Mouse (Mus musculus): ENCODE results near the gene Golga4.

The Golga4 gene

DNA sequence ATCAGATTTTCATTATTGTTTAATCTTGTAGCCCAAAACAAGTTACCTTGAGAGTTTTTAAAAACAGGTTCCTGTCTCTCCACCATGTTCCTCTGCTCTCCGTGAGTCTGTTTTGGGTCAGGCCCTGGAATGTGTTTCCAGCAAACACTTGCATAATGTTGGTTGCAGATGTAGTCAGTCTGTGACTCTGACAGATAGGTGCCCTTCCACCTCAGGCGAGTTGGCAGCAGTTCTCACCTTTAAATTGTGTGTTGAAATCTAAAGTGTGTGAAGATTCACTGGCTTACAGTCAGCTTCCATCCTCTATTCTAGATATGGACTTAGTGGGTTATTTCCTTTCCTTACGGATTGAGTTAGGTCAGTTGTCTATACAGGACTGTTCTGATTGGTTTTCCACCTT is 23.7 kb downstream of the Golga4 start:
- DNase-seq: no peak

DNA sequence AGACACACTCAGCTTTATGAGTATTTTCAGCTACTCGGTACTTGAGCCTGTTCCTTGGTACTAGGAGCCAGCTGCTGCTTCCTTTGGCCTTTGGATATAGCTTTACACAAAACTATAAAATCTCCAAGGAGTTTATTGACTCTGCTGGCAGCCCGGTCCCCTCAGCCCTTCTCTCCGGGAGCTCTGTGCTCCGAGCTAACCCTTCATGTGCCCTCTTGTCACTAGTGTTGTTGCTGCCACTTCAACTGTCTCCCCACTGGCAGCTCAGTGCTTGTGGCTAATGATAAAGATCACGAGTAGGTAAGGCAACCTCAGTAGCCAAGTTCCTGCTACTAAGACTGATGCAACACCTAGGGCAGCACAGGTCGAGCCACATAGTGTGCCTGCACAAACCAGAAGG is 24.6 kb downstream of the Golga4 start:
- no peak for DNase-seq

DNA sequence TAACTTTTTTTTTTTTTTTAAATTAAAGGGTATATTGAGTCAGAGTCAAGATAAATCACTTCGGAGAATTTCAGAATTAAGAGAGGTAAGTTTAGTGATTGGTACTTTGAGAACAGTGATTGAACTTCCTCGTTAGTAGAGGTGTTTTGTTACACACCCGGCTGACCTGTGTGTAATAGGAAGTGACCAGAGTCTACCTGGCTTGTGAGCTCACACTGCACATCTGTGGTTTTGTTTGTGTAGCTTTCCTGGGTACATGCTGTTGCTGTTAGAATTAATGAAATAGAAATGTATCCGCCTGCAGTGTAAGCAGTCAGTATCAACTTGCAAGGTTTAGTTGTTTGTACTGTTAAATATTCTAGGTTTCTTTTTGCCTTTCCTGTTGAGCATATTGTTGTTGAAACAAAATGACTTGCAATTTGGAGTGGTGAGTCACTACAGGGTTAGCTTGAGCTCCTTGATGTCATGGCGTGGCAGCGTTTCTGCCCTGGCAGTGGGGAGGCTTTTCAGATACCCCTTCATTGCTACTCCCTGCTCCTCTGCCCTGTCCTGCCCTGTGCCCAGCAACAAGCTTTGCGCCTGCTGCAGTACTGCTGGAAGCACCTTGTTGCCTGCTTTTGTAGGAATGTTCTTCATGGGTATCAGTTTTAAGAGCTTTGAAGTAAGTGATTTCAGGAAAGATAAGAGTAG is 26.6 kb downstream of the Golga4 start:
- DNase-seq: no peak

DNA sequence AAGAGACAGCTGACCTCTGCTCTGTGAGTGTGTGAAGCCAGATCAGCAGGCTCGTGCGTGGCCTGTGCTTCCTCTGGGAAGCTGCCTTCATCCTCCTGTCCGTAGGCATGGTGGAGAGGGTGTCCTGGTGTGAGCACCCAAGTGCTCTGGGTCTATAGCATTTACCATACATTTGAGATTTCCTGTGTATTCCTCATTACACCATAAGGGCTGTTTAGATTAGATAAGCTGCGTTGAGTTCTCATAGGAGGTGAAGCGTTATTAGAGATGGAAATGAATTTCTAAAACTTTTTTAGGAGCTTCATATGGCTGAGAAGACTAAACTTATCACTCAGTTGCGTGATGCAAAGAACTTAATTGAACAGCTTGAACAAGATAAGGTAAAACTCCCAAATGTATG is 30.9 kb downstream of the Golga4 start:
- no peak for DNase-seq

DNA sequence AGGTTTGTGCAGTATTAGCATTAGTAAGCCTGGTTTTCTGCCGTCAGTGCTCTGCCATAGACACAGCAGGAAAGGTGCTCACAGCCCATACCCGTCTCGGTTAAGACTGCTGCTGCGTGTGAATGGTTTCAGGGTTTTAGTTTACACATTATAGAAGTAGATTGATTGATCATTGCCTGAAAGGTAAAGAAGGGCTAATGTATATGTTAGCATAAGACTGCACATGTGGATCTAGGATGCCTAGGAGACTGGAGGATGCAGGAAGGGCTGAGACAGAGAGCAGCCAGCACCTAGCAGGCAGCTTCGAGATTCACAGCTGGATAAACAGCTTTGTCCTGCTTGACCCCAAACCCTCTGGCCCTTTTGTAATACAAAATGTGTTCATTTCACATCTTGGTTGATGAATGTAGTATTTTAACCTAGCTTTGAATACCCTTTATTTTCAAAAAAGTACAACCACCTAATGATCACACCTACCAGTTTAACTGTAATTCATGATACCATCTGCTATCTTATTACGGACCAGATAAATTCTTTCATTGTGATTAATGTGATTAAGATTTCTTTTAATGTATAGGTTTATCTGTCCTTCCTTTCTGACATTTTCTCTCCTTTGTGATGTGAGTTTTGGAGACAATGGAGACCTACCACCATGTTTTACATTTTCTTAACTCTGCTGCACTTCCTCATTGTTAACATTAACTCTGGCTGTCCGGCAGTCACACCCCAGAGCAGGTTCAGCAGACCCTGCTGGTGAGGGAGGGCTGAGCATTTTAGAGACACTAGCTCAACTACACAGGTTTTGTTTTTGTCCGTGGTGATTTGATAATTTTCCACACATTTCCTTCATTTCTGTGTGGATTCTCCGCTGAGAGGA is 31.6 kb downstream of the Golga4 start:
- no peak for DNase-seq

DNA sequence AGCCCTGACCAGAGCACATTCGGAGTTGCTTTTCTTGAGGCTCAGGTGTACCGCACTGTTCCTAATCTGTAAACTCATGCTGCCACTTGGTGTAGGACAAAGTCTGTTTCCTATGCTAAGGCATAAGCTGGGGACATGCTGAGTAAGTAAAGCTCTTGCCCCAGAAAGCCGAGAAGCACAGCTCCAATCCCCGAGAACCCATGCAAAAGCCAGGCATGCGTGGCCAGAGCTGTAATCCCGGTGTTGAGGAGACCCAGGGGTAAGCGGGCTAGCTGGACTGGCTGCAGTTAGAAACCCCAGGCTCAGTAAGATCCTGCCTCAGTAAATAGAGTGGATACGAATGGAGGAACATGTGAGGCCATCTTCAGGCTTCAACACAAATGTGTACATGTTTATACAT is 35.8 kb downstream of the Golga4 start:
- no peak for DNase-seq

DNA sequence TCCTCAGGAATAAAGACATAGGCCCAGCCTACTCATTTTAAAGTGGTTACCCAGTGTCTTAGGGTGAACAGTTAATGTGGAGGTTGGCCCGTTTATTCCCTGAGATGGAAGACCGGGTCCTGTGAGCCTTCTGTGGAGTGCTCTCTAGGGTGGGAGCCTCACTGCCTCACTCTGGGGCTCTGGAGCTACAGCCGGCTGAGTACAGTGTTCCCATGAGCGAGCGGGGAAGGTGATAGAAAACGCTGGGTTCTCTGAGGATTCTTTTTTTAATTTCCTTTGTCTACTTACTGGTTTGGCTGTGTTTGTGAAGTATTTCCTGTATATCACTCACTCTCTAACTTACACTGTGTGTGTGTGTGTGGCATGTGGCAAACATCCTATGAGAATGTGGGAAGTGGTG is 39.1 kb downstream of the Golga4 start:
- no peak for DNase-seq

DNA sequence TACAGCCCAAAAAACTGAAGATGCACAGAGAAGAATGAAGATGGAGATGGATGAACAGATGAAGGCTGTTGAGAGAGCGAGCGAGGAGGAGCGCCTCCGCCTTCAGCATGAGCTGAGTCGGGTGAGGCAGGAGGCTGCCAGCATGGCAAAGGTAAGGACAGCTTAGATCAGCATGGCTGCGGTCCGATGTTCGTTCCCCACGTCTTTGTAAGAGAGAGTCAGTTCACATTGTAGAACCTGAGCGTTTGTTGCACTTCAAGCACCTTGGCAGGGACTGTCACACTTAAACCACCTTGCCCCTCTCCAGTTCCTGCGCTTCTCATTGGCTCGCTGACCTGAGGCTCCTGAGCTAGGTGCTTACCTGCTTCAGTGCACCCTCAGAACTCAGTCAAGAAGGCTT is 42.6 kb downstream of the Golga4 start:
- DNase-seq: no peak

DNA sequence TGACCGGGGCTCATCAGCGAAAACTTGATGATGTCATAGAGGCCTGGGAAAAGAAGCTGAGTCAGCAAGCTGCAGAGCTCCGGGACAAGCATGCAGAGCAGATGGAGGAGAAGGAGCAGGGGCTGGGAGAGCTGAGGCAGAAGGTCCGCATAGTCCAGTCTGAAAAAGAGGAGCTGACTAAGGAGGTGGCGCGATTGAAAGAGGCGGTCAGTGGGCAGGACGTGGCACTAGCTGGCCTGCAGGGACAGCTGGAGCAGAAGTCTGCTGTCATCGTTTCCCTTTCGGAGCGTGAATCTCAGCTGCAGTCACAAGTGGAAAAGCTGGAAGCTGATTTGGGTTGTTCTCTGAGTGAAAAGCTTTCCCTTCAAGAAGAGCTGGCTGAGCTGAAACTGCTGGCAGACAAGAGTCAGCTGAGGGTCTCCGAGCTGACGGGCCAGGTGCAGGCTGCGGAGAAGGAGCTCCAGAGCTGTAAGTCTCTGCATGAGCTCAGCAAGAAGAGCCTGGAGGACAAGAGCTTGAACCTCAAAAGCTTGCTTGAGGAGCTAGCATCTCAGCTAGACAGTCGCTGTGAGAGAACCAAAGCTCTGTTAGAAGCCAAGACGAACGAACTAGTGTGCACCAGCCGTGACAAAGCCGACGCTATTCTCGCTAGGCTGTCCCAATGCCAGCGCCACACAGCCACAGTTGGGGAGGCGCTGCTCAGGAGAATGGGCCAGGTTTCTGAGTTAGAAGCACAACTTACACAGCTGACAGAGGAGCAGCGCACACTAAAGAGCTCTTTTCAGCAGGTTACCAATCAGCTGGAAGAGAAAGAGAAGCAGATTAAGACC is 51.1 kb downstream of the Golga4 start:
- peak; percentile 30 for DNase-seq

DNA sequence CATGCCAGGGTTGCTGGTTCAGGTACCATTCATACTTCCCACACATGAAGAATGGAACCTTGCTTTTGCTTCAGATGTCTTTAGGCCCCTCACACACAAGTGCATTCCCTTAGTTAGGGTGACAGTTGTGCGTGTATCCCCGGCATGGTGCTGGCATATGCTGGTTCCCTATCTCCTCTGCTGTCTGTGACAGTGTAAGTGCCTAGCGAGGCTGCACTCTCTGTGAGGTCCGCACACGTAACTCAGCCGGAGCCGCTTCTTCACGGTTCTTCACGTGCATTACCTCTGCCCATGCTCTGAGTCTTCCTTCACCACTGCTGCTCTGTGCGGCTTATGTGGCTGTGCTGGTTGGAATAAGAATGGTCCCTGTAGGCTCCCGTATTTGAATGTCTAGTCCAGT is 57.3 kb downstream of the Golga4 start:
- DNase-seq: no peak

DNA sequence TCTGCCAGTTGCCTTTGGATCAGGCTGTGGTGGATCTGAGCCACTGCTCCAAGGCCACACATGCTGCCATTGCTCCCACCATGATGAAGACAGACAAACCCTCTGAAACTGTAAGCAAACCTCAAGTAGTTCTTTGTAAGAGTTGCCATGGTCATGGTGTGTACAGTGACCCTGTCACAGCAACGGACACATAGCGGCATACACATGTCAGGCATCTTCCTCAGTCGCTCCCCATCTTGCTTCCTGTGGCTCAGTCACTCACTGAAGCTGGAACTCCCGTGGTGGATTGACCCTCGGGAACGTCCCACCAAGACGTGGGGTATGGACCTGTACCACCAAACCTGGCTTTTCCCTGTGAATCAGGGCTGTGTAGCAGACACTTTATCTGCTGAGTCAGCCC is 57.8 kb downstream of the Golga4 start:
- no peak for DNase-seq

DNA sequence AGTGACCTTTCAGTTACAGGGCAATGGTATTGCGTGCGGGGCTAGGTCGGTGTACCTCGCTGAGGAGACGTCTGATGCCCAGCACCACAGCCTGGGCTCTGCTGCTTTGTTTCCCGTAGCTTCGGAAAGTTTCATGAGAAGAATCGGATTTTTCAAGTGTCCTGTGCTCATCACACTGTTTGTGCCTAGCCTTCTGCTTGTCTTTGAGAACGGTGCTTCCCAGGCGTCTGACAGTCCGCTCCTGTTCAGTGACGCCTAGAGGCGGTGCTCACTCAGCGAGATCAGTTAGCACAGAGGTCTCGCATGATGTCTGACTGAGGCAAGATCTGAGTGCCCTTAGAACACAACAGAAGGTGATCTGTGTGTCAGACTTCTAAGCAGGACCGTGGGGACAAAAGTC is 58.6 kb downstream of the Golga4 start:
- DNase-seq: no peak

DNA sequence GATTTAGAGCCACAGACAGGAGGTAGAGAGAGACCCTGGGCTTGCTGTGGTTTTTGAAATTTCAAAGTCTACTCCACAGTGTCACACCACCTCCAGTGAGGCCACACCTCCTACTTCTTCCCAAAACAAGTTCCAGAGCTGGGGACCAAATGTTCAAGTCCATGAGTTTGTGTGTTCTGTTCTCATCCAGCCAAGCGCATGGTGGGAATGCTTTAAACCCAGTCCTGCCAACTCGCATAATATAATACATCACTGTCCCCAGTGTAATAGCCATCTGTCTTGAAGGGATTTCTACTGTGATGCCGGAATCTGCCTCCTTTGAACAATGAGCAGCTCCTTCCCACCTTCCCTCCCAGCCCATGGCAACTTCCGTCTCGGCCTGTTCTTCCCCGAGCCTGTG is 63.3 kb downstream of the Golga4 start:
- no peak for DNase-seq

DNA sequence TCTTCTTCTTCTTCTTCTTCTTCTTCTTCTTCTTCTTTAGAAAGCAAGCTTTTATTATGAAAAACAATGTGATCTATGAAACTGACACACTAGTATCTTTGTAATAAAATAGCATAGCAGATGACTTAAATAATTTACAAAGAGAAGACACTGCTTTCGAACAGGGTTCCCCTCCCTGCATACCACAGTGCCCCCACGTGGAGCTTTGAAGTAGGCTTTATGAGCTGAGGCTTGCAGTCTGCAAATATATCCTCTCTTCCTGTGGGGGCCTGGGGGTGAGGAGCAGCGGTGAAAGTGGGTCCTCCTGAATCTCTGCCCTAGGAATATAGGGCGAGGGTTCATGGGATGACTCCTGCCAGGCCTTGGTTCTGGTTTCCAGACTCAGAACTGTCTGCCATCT is 64.8 kb downstream of the Golga4 start:
- no peak for DNase-seq

DNA sequence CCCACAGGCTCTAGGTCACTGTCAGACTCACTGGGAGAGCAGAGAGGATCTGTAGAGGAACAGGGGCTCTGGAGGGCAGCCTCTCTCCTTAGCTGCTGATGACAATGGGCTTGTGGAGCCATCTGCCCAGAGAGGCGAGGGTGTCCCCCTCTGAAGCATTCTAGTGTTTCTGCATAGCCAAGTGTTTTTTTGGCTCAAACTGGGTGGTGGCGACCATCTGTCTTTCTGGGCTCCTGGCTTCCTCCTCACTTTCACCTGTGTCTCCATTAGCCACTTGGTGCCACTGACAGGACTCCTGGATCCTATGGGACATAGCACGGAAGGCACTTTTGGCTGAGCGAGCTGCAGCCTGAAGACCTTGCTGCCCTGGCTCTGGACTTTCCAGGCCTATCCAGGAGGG is 65.6 kb downstream of the Golga4 start:
- no peak for DNase-seq

DNA sequence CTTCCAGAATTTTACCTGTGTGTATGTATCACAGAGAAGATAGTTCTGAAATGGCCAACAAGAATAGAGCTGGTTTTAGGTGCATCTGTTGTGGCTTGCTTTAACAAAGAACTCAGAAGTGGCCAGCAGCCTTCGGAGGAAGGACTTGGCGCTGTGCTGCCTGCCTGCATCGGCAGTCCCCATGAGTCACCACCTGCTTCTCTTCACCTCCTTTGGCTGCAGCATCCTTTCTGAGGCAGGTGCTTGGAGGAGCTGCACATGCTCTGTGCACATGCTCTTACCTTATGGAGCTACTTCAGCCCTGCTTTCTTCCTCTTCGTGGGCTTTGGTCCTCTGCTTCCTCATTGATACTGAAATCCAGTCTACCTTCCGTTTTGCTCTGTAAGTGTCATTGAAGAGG is 68.8 kb downstream of the Golga4 start:
- DNase-seq: no peak

DNA sequence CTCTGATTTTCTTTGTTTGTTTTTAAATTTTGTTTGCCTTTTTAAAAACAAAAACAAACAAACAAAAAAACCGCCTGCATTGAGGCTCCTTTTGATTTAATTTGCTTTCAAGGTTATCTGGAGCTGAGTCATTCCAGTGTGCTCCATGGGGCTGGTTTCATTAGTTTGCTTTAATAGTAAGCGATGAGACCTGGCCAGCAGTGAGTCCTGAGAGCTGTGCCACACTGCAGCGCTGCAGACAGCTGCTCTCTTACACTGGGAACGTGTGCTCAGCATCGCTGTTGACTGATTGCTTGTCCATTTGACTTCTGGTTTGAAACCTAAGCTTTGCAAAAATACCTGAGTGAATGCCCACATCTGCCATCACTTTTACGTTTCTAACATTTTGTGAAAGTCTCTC is 74.3 kb downstream of the Golga4 start:
- no peak for DNase-seq

DNA sequence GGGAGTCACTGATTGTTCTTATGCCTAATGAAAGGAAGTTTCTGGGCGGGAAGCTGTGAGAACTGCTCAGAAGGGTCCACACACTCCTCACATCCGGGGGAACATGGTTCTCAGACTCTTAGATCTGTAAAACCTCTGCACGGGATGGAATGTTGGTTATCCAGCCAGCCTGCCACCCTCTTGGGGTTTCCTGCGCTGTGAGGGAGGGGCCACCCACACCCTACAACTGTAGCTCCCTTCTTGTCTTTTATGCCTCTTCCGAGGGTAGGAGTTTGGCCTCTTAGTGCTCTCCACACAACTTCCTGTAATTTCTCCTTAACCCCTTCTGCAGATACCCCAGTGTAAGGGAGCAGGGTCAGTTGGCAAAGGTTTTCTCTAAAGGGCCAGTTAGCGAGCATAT is 76.7 kb downstream of the Golga4 start:
- DNase-seq: no peak

DNA sequence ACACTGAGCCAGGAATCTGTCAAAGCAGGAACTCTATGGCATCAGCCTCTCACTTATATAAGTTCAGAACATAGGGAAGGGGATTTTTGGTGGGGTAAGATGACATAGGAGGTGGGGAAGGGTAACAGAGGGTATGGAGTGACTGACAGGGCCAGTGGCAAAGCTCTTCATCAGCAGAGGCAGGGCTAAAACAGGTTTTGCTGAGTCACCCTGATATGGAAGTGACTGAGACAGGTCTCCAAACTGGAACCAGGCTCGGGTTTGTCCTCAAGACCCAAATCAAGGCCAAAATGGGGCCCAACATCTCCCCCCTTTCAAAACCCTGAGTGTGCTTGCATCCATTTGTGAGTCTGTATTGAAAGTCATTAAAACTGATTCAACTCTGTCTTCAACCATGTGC is 78.8 kb downstream of the Golga4 start:
- DNase-seq: no peak

DNA sequence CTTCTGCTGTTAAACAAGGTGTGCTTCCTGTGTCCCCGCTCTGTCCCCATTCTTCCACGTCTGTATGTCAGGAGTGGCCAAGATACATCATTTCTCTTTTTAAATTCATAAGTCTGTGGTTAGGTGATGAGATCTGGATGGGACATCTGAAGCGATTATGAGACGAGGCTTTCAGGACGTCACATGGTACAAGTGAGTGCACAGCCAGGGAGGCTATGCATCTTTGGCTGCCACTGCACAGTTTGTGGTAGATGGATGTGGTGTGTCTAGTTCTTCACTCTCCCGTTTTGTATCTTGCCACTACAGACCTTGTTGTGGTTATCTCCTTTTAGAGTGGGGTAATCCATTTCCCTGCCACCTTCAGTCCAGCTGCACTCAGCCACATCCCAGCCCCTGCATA is 79.9 kb downstream of the Golga4 start:
- DNase-seq: no peak

DNA sequence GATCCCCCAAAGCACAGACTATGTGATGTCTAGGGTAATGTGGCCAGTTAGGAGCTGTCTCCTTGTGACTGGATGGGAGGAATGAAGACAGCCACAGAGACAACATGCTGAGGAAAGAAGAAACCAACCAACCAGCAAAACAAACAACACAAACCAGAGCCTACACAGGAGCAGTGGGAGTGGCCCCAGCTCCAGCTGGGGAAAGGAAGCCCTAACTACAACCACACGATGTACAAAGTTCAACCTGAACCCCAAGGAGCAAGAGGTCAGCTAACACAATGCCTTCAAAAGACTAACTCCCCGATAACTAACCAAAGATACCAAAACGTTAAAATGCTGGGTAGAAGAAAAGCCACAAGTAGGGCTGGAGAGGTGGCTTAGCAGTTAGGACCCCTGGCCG is 81.0 kb downstream of the Golga4 start:
- no peak for DNase-seq

DNA sequence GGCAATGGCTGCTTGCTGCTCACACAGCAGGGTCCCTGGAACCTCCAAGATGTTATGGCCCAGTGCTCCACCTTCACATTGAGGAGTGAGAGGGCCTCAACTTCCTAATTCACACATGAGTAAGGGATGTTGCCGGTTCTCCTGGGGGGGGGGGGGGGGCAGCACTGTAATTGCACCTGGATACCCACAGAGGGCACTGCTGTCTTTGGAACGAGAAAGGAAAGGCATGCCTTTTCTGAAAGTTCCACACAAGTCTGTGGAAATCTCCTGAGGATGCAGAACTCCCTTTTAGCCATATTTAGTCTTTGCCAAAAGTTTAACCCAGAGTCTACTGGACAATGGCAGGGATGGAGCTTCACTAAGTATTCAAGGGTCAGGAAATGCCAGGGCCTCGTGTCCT is 83.2 kb downstream of the Golga4 start:
- DNase-seq: no peak

DNA sequence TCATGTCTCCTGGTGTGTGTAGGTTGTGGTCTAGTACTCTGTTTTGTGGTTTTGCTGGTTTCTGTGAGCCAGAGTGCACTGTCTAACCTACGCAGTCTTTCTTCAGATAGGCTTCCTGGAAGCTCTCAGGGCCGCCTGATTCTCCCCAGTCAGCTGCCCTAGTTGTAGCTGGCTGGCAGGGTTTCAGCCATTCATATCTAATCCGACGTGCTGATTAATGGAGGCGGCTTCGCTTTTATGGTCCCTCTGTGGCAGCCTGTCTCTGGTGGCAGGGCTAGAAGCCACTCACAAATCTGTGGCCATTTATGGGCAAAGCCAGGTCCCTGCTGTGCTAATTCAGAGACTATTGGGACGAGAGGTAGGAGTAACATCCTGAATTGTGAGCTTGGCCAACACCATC is 84.2 kb downstream of the Golga4 start:
- DNase-seq: no peak

DNA sequence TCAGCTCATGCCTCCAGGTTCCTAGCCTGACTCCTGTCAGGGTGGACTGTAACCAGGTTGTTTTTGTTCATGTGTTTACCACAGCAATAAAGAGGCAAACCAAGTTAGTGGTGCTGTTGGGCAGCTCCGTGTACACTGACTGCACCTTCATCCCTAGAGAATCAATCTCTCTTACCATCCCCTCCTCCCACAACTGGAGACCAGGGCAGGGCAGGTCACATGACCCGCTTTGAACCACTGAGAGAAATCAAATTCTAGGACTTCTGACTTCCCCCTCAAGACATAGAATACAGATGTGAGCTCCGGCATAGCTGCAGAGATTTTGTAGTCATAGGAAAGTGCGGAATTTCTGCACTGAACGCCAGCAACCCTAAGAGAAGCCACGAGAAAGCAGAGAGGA is 85.6 kb downstream of the Golga4 start:
- DNase-seq: peak; percentile 3
